Mouse (Mus musculus) kidney, adult 2 months (tissue): ENCODE results near the gene Gm28048.

Experiments used
- CTCF ChIP-seq: fragments of 200-500 bp; conservative IDR thresholded peaks from 2 replicates; pipeline ENCODE4 v1.5.1; 2011; ENCODE audit warnings: low read depth, mild to moderate bottlenecking, control low read depth, low read length, moderate library complexity, mixed read lengths; ENCODE audit not compliant: insufficient read depth, insufficient read length
- POLR2A ChIP-seq: fragments of 200-500 bp; IDR thresholded peaks from one replicate; pipeline ENCODE4 v1.6.1; 2011; ENCODE audit warnings: low read depth, low read length, control low read depth

DNA sequence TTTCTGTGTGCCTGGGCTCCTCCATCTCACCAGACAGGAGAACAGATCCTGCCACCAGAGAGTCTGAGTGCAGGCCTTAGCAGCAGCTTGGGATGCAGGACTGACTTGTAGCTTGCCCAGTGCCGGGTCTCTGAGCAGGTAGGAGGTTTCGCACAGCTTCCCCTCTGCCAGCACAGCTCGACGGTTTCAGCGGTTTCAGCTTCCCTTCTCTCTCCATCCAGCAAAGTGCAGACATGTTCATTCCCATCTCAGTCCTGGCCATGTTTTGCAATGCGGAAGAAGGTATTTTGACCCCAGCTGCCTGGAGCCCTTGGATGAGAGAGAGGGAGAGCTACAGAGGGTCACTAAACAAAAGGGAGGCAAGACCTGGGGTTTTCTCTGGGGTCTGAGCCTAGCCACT lies 151.2 kb downstream of the Gm28048 start:
- TF ChIP-seq POLR2A (no peak), CTCF (no peak)
